Mouse (Mus musculus): ENCODE data around the gene Ctnna3.

DNA sequence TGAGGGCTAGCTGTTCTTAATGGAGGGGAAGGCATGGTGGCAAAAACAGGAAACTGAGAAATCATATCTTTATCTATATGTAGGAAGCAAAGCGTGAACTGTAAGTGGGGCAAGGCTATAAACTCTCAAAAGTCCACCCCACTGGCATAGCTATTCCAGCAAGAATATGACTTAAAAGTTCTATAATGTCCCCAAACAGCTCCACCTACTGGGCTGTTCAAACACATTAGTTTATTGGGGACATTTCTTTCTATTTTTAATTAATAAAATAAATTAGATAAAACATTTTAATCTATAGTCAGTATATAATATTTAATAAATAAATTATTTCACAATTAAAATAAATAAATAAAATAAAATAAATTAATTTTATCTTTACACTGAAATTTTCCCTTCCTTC lies 845.2 kb downstream of the Ctnna3 start:
- no peak for TF ChIP-seq POLR2A (IDR thresholded peaks at IDR 0.05; ENCODE audit: insufficient read length, low read depth)
- no peak for TF ChIP-seq POLR2AphosphoS2 (IDR thresholded peaks at IDR 0.05; ENCODE audit: insufficient read length, low read depth)
- no peak for TF ChIP-seq MAX (IDR thresholded peaks at IDR 0.05; ENCODE audit: low read depth)

All from myocyte (in vitro differentiated cells).